Mouse (Mus musculus) kidney, postnatal 10 days (tissue): Measurements from ENCODE around the gene Hoxd3.

Source experiments
- DNase-seq: peaks from one replicate; pipeline ENCODE4 v3.0.0; 2021; ENCODE audit warnings: mixed read lengths

The Hoxd3 gene

GRCm38 (mm10) chr2:74747661-74748141 lies 36.0 kb downstream of the Hoxd3 start:
- no peak for DNase-seq

- DNase-seq, result no peak
Measured at GRCm38 (mm10) chr2:74748436-74748995, 36.8 kb downstream of the Hoxd3 start.

- DNase-seq, result peak; percentile 79
Measured at GRCm38 (mm10) chr2:74749337-74750121, 37.8 kb downstream of the Hoxd3 start.

- no peak for DNase-seq
Measured at GRCm38 (mm10) chr2:74750731-74751250, 39.1 kb downstream of the Hoxd3 start.

- DNase-seq, result no peak
Measured at GRCm38 (mm10) chr2:74751861-74752260, 40.1 kb downstream of the Hoxd3 start.

GRCm38 (mm10) chr2:74752431-74753174 lies 40.9 kb downstream of the Hoxd3 start:
- peak; percentile 44 for DNase-seq

- DNase-seq, result peak; percentile 39
Measured at GRCm38 (mm10) chr2:74753175-74753523, 41.4 kb downstream of the Hoxd3 start.

GRCm38 (mm10) chr2:74753711-74754110 lies 42.0 kb downstream of the Hoxd3 start:
- DNase-seq, result no peak

GRCm38 (mm10) chr2:74760146-74760545 lies 48.4 kb downstream of the Hoxd3 start:
- no peak for DNase-seq

- no peak for DNase-seq
Measured at GRCm38 (mm10) chr2:74761941-74762340, 50.2 kb downstream of the Hoxd3 start.

GRCm38 (mm10) chr2:74762522-74763244 lies 51.0 kb downstream of the Hoxd3 start, which contains the start of gene Hoxd1:
TSS of gene Hoxd1 (plus strand) at chr2:74762980.
- peak; percentile 75 for DNase-seq

GRCm38 (mm10) chr2:74763245-74763735 lies 51.6 kb downstream of the Hoxd3 start:
- peak; percentile 19 for DNase-seq

- DNase-seq, result no peak
Measured at GRCm38 (mm10) chr2:74763976-74764375, 52.2 kb downstream of the Hoxd3 start.

GRCm38 (mm10) chr2:74774359-74774758 lies 62.6 kb downstream of the Hoxd3 start:
- no peak for DNase-seq

GRCm38 (mm10) chr2:74777536-74778275 lies 66.0 kb downstream of the Hoxd3 start:
- no peak for DNase-seq

- no peak for DNase-seq
Measured at GRCm38 (mm10) chr2:74781386-74781785, 69.7 kb downstream of the Hoxd3 start.

- no peak for DNase-seq
Measured at GRCm38 (mm10) chr2:74795531-74795930, 83.8 kb downstream of the Hoxd3 start.
